Mouse (Mus musculus): ENCODE data around the gene Lrrn4cl.
"Not testable (repeated sequence)": the region's sequence is repeated elsewhere in the genome, so short reads cannot be mapped to it uniquely, and the experiment has no call there.

Lrrn4cl gene

DNA sequence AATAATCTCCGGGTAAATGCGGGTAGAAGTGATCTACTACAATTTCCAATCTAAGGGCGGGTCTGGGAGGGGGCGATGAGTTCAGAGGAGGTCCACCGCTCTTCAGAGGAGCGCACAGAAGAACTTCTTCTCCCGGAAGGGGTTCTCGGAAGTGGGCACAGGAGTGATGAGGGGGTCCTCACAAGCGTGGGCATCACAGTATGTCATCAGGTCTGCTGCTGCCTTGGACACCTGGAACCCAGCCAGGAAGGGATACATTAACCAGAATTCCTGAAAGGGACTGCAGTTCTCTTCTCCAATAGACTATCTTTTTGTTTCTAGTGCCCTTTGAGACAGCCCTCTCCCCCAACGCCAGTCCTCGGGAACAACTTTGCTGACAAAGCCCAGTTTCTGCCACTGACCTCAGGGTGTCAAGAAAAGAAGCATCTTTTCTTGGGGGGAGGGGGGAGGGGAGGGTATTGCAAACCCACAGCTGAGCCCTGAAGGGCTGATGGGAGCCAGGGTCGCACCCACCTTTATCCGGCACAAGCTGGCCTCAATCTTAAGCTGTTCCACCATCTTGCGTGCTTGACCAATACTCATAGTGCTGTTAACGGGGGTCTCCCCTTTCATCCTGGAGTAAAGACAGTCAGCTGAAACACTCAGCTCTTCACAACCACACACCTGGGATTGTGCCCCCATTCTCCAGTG lies 12.4 kb upstream of the Lrrn4cl start:
- DNase-seq (ENCODE audit: low spot score in 2 of 2), result no peak

DNA sequence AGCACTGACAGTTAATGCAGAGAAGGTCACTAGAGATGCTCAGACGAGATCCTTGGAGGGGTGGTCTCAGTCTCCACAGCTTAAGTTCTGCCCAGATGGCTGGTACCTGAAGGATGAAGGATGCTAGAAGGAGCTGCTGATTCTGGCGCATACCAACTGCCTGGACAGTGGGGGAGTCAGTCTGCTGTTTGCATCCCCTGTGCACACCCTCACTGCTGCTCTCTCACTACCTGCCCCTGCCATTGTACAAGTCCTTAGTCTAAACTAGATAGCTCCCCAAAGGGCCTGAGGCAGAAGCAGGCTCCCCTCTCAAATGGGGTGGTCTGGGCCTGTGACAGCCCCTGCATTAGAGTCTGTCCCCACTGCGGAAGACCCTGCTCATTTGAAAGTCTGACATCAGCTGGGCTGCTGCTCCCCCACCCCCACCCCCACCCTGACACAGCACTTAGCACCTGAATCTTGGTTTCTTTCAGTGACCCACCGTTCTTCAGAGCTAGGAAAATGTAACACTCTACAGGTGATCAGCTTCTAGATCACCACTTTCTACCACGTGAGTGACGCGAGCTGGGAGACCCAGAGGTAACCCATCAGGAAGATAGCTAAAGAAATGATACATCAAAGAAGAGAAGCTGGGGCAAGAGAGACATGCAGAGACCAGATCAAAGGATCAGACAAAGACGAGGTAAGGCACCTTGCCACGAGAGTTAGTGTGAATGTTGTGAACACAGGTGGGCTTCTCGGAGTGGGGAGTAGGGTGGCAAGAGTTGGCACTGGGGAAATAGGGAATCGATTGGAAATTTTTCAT lies 11.3 kb upstream of the Lrrn4cl start, which contains the start of gene Gng3:
Gene Gng3 (minus strand): TSS at position 92 of the 805 bp plus-strand sequence.
- DNase-seq (ENCODE audit: low spot score in 2 of 2), result no peak

DNA sequence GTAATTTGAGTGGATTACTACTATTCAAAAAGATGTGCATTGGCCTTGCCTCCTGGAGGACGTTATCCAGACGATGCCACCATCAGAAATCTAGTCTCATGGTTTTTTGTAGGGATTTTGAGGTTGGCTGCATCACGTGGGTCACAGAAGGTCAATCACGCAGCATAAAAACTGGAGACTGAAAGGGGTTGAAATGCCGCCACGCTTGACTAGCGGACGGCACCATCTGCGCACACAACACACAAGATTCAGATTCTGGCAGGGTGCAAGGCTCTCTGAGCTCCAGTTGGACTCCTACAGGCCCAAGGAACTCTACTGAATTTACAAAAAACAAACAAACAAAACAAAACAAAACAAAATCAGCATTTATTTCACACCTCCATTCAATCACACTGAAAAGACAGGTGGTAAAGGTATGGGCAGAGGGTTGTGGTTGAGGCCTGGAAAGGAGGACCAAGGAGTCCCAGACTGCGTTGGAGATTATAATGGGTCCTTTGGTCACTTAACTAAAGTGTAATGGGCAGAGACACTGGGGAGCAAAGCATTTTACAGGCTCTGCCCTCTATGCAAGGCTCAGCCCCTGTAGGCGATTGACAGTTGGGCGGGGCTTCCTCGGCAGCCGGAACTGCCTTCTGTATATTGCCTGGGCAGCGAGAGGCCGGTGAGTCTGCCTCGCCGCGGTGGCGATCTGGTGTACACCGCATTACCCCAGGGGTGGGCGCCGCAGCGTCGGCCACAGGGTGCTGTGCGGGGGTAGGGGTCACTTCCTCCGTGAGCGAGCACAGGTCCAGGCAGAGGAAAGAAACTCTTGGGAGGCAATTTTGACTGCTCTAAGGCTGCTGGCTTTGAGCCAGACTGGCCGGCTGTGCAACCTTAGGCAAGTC lies 10.4 kb upstream of the Lrrn4cl start:
- peak; percentile 65 to 84 for DNase-seq (ENCODE audit: low spot score in 2 of 2)

DNA sequence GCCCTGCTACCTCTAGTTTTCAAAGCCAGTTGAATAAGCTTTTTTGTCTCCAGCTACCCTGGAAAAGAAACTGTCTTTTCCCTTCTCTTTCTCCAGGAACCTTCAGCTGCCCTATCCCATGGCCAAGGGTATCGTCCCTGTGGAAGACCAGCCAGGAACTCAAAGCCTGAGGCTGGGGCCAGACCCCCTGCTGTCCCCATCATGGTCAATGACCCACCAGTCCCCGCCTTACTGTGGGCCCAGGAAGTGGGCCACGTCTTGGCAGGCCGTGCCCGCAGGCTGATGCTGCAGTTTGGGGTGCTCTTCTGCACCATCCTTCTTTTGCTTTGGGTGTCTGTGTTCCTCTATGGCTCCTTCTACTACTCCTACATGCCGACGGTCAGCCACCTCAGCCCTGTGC lies 9.6 kb upstream of the Lrrn4cl start:
- DNase-seq (ENCODE audit: low spot score in 2 of 2), result no peak

DNA sequence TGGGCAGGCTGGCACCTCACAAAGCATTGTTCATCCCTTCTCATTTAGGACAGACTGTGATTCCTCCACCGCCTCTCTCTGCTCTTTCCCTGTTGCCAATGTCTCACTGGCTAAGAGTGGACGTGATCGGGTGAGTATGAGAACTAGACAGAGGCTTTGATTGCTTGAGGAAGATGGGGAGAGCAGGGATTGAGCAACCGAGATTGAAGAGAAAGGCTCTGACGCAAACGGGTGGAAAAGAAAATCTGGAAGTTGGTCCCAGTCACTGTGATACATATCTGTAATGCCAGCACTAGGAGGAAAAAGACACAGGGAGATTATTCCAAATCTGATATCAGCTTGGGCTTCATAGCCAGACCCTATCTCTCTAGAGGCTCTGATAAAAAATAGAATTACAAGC lies 7.6 kb upstream of the Lrrn4cl start:
- DNase-seq (ENCODE audit: low spot score in 2 of 2), result peak in 1 of 2 experiments; percentile 43

- peak; percentile 68 to 78 for DNase-seq (ENCODE audit: low spot score in 2 of 2)
Measured at GRCm38 (mm10) chr19:8844371-8845129, 6.0 kb upstream of the Lrrn4cl start.

DNA sequence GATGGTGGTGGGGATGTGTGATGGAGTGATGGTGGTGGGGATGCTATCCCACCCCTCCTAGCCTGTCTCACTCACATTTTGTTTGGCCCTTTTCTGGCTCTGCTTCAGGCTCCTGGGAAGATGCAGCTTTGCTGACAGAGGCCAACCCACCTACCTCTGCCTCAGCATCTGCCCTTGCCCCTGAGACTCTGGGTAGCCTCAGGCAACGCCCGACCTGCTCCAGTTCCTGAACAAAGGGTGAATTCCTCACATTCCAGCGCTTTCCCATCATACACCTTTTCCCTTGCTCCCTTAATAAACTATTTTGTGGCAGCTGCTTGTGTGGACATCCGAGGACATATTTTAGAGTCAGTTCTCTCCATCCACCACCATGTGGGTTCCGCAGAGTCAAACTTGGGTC lies 2.2 kb upstream of the Lrrn4cl start:
- DNase-seq (ENCODE audit: low spot score in 2 of 2), result no peak

DNA sequence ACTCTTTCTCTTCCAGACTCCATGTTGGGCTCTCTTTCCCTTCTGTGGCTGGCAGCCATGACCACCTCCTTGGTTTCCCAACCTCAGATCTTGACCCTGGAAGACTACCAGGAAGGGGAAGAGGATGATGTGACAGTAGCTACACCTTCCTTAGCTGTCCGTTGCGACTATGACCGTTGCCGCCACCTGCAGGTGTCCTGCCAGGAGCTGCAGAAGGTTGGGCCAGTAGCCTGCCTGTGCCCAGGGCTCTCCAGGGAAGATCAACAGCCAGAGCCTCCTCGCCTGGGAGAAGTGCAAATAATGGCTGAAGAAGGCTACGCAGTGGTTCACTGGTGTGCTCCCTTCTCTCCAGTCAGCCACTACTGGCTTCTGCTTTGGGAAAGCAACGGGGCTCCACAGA lies 1.1 kb downstream of the Lrrn4cl start:
- DNase-seq (ENCODE audit: low spot score in 2 of 2), result no peak

DNA sequence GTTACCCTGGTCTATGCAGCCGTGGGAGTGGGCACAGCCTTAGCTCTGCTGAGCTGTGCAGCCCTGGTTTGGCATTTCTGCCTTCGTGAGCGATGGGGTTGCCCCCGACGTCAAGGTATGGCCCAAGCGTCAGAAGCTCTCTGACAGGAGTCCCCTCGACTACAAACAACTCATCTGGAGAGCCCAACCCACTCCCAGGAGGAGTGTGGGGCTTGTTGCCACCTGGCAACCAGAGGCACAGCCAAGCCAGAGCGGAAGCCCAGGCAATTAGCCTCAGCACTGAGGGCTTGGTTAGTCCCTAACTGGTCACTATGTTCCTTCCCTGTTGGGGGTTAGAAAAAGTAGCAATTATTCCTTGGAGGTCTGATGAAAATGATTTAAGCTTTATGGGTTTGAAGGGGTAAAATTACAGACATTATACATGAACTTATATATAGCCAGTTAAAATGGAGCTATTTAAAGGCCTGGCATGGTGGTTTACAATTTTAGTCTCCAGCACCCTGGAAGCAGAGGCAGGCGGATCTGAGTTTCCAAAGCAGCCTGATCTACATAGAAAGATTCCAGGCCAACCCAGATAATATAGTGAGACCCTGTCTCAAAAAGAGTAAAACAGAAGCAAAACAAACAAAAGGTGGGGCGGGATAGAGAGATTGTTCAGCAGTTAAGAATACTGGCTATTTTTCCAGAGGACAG lies 1.8 kb downstream of the Lrrn4cl start:
- peak in 1 of 2 experiments; percentile 39 for DNase-seq (ENCODE audit: low spot score in 2 of 2)

- DNase-seq (ENCODE audit: low spot score in 2 of 2), result no peak
Measured at GRCm38 (mm10) chr19:8853117-8853516, 2.5 kb downstream of the Lrrn4cl start.

DNA sequence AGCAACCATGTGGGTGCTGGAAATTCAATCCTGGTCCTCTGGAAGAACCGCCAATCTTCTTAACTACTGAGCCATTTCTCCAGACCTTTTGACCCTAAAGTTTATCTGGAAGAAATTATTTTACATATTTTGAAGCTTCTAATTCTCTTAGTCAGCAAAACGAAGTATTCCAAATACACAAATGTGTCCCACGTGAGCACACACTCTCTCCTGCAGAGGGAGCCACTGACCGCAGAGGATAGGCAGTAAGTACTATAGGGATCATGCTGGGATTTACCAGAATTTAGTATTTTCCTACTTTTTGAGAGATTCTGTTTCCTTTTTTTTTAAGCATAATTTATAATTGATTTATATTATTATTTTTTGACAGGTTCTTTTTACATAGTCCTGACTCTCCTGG lies 7.1 kb downstream of the Lrrn4cl start:
- DNase-seq (ENCODE audit: low spot score in 2 of 2), result peak in 1 of 2 experiments; percentile 42

DNA sequence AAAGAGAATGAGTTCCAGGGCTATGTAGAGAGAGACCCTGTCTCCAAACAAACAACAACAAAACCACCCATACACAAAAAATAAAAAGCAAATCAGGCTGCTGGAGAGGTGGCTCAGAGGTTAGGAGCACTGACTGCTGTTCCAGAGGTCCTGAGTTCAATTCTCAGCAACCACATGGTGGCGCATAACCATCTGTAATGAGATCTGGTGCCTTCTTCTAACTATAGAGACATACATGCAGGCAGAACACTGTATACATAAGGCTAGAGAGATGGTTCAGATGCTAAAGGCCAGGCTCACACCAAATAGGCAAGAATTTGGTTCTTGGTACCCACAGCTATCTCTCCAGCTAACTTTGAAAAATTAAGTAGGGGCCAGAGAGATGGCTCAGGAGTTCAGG lies 8.4 kb downstream of the Lrrn4cl start:
- no peak for DNase-seq (ENCODE audit: low spot score in 2 of 2)

DNA sequence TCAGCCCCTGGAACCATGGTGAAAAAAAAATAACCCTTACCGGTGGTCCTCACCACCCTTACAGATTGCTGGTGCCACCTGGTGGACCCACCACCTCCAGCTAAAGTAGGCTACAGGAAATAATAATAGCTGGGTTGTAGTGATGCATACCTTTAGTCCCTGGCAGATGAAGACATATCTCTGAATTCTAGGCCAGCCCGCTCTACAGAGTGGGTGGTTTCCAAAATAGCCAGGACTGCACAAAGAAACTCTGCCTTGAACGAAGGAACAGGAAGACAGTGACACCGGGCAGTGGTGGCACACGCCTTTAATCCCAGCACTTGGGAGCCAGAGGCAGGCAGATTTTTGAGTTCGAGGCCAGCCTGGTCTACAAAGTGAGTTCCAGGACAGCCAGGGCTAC lies 13.7 kb downstream of the Lrrn4cl start:
- DNase-seq (ENCODE audit: low spot score in 2 of 2), result no peak

GRCm38 (mm10) chr19:8870381-8870780 lies 19.8 kb downstream of the Lrrn4cl start:
- DNase-seq (ENCODE audit: low spot score in 2 of 2), result not testable (repeated sequence)

DNA sequence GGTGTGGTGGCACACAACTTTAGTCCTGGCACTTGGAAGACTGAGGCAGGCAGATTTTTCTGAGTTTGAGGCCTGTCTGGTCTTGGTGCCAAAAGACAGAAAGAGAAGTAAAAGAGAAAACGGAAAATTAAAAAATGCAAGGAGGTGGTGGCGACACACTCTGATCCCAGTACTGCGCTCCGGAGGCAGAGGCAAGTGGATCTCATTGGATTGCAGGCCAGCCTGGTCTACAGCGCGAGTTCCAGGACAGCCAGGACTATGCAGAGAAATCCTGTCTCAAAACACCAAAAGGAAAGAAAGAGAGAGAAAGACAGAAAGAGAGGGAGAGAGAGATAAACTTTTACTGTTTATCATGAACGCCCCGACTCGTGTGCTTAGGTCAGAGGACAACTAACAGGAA lies 20.3 kb downstream of the Lrrn4cl start:
- DNase-seq (ENCODE audit: low spot score in 2 of 2), result no peak

- peak; percentile 96 to 98 for DNase-seq (ENCODE audit: low spot score in 2 of 2)
Measured at GRCm38 (mm10) chr19:8871267-8872186, 21.0 kb downstream of the Lrrn4cl start, which contains the start of gene Ubxn1. TSS of gene Ubxn1 (plus strand) at chr19:8871496.

DNA sequence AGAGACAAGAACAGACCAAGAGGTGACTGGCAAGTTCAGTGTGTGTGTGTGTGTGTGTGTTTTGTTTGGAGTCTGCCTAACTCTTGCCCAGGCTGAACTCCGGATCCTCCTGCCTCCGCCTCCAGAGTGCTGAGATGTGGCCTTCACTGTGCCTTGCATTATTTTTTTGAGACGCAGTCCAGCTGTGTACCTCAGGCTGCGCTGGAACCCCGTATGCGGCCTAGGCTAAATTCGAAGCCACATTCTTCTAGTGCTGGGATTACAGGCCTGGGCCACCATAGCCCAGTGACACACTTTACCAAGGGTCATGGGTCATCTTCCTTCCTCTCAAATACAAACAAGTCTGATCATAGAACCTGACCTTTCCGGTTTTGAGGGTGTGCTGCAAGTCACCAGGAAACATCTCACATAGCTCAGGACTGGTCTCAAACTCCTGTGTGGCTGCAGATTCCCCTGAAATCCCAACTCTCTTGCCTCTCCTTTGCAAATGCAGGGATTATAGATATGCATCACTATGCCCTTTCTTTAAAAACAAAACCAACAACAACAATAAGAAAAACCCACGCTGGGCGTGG lies 21.8 kb downstream of the Lrrn4cl start:
- peak in 1 of 2 experiments; percentile 13 for DNase-seq (ENCODE audit: low spot score in 2 of 2)

DNA sequence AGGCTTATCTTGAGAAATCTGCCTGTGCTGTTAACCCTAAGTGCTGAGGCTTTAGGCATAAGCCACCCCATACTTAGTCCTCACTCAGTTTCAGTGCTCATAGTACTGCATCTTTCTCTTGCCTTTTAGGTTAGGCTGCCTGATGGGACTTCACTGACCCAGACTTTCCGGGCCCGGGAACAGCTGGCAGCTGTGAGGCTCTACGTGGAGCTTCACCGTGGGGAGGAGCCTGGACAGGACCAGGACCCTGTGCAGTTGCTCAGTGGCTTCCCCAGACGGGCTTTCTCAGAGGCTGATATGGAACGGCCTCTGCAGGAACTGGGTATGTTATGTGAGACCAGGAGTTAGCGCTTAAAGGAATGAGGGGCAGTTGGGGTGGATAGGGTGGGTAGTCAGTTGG lies 24.5 kb downstream of the Lrrn4cl start:
- DNase-seq (ENCODE audit: low spot score in 2 of 2), result no peak

All from urinary bladder, postnatal 36 days (tissue).